In the genomic region with DNA sequence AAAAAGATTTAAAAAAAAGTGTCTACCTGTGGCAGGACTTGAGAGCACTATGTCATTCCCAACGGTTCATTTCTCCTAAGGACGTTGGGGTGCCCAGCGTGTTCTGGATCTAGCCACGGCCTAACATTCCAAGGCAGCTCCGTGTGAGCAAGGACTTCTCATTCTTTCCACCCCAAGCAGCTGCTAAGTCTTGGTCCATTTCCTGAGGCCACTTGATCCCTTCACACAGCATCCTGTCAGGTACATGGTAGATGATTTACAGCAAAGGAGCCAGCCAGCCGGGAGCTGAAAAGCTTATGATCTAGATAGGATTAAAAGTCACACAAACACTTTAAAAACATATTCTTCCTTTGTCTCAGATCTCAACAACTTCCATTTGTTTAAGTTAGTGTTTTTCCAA, we compare ENCODE assay signal across 23 mouse cellular contexts.
DNase-seq lines count a peak whose midpoint lies in the region; ATAC-seq and TF ChIP-seq lines count a peak whose summit lies in the region.
"Had no signal": no experiment of that assay in that cellular context is flagged by ENCODE, and none has a peak within 500 bp of the region (broad histone marks: within the 10 kb centered on the region; RNA-seq: fewer than 3 reads in every experiment).

No protein-coding gene starts in this region.

- H3K9me3 ChIP-seq in kidney, embryonic 15.5 days (replicated peaks): no peaks in the 10 kb centered on the region
- H3K9me3 ChIP-seq in lung, postnatal 0 days (ENCODE audit: low read length): no peaks in the 10 kb centered on the region
- H3K9me3 ChIP-seq in hindbrain, embryonic 14.5 days (ENCODE audit: control insufficient read depth, low read length): no peaks in the 10 kb centered on the region
- H3K9me3 ChIP-seq: hindbrain, embryonic 12.5 days; intestine, embryonic 15.5 days; liver, embryonic 12.5 days; stomach, embryonic 15.5 days had no signal

- 0 out of 2 replicates have a peak, but pooled peaks cover 8% of the 10 kb centered on the region for H3K4me1 ChIP-seq in kidney, embryonic 15.5 days
- H3K4me1 ChIP-seq in lung, postnatal 0 days (ENCODE audit: insufficient read depth, low read depth, low read length): no peaks in the 10 kb centered on the region
- no peaks in the 10 kb centered on the region for H3K4me1 ChIP-seq in hindbrain, embryonic 14.5 days (replicated peaks; ENCODE audit: control insufficient read depth, insufficient read depth, low read length)
- H3K4me1 ChIP-seq: embryonic facial prominence, embryonic 13.5 days; hindbrain, embryonic 12.5 days; intestine, embryonic 15.5 days; liver, embryonic 12.5 days; megakaryocyte, embryonic 14.5 days; stomach, embryonic 15.5 days had no signal

- peak; percentile 92 for ATAC-seq in kidney, embryonic 15.5 days (replicated peaks; ENCODE audit: low FRiP score)
- ATAC-seq in lung, postnatal 0 days: no peak
- ATAC-seq in hindbrain, embryonic 14.5 days (ENCODE audit: low FRiP score): no peak
- ATAC-seq: intestine, embryonic 15.5 days; liver, embryonic 12.5 days; midbrain, embryonic 16.5 days had no signal

- no peak for TF ChIP-seq CTCF in lung, postnatal 0 days (IDR thresholded peaks at IDR 0.05)

- H3K4me3 ChIP-seq in kidney, embryonic 15.5 days (replicated peaks): no peak overlapping the region
- no peak overlapping the region for H3K4me3 ChIP-seq in lung, postnatal 0 days (ENCODE audit: low read depth, low read length)
- no peak overlapping the region for H3K4me3 ChIP-seq in hindbrain, embryonic 14.5 days (replicated peaks; ENCODE audit: low read length)
- H3K4me3 ChIP-seq: embryonic facial prominence, embryonic 13.5 days; hindbrain, embryonic 12.5 days; intestine, embryonic 15.5 days; liver, embryonic 12.5 days; megakaryocyte, embryonic 14.5 days; stomach, embryonic 15.5 days had no signal

- no peak overlapping the region for H3K4me2 ChIP-seq in kidney, embryonic 15.5 days
- H3K4me2 ChIP-seq in lung, postnatal 0 days (replicated peaks; ENCODE audit: low read depth, low read length): no peak overlapping the region
- no peak overlapping the region for H3K4me2 ChIP-seq in hindbrain, embryonic 14.5 days (replicated peaks)
- H3K4me2 ChIP-seq: embryonic facial prominence, embryonic 13.5 days; hindbrain, embryonic 12.5 days; intestine, embryonic 15.5 days; liver, embryonic 12.5 days; stomach, embryonic 15.5 days had no signal

- intact Hi-C loops in gastrocnemius, postnatal 14 days (cut with DNase I; ENCODE audit: low total_unique reads): no loop called here

- H3K9ac ChIP-seq in kidney, embryonic 15.5 days: no peak overlapping the region
- H3K9ac ChIP-seq in lung, postnatal 0 days (replicated peaks; ENCODE audit: low read depth): no peak overlapping the region
- no peak overlapping the region for H3K9ac ChIP-seq in hindbrain, embryonic 14.5 days
- H3K9ac ChIP-seq: embryonic facial prominence, embryonic 13.5 days; hindbrain, embryonic 12.5 days; intestine, embryonic 15.5 days; liver, embryonic 12.5 days; stomach, embryonic 15.5 days had no signal

- H3K27ac ChIP-seq in kidney, embryonic 15.5 days: peak overlapping the region; percentile 27; the same call in 1 of the 2 replicates
- no peak overlapping the region for H3K27ac ChIP-seq in lung, postnatal 0 days (ENCODE audit: low read length)
- H3K27ac ChIP-seq in hindbrain, embryonic 14.5 days: no peak overlapping the region
- H3K27ac ChIP-seq: embryonic facial prominence, embryonic 13.5 days; hindbrain, embryonic 12.5 days; intestine, embryonic 15.5 days; liver, embryonic 12.5 days; stomach, embryonic 15.5 days had no signal

- DNase-seq in embryo, embryonic 10.5 days (ENCODE audit: low spot score): peak; percentile 4
- no peak for DNase-seq in embryo, embryonic 9.5 days (ENCODE audit: extremely low spot score)
- DNase-seq in gastrocnemius, postnatal 14 days: peak; percentile 15
- peak; percentile 20 for DNase-seq in mesoderm, embryonic 11.5 days (ENCODE audit: low read depth, low spot score)
- DNase-seq in lung, postnatal 0 days (ENCODE audit: low spot score): no peak
- no peak for DNase-seq in thymus, postnatal 0 days (ENCODE audit: low spot score)
- no peak for DNase-seq in hindbrain, embryonic 14.5 days (ENCODE audit: low spot score)
- DNase-seq: adrenal gland, adult 2 months; cerebellum, adult 11-12 months; cerebellum, postnatal 36 days; layer of hippocampus, adult 9-11 months; lung, postnatal 14 days; right cerebral cortex, adult 18-20 months; spleen, adult 18-20 months; thymus, adult 2 months had no signal

- no peak for TF ChIP-seq EP300 in lung, postnatal 0 days (IDR thresholded peaks at IDR 0.05)

- 19% methylated on average over 6 of the region's 6 CpGs for WGBS in kidney, embryonic 15.5 days
- WGBS in lung, postnatal 0 days: 23% methylated on average over 6 of the region's 6 CpGs
- 85% methylated on average over 6 of the region's 6 CpGs for WGBS in hindbrain, embryonic 14.5 days

- H3K36me3 ChIP-seq in kidney, embryonic 15.5 days: no peaks in the 10 kb centered on the region
- no peaks in the 10 kb centered on the region for H3K36me3 ChIP-seq in lung, postnatal 0 days (ENCODE audit: insufficient read depth, low read length)
- no peaks in the 10 kb centered on the region for H3K36me3 ChIP-seq in hindbrain, embryonic 14.5 days (replicated peaks; ENCODE audit: control insufficient read depth, insufficient read depth)
- H3K36me3 ChIP-seq: embryonic facial prominence, embryonic 13.5 days; hindbrain, embryonic 12.5 days; intestine, embryonic 15.5 days; liver, embryonic 12.5 days; stomach, embryonic 15.5 days had no signal

- H3K27me3 ChIP-seq in kidney, embryonic 15.5 days: no peaks in the 10 kb centered on the region
- H3K27me3 ChIP-seq in lung, postnatal 0 days (replicated peaks; ENCODE audit: insufficient read depth, low read length): no peaks in the 10 kb centered on the region
- no peaks in the 10 kb centered on the region for H3K27me3 ChIP-seq in hindbrain, embryonic 14.5 days (ENCODE audit: control insufficient read depth, insufficient read depth, low read length)
- H3K27me3 ChIP-seq: embryonic facial prominence, embryonic 13.5 days; hindbrain, embryonic 12.5 days; intestine, embryonic 15.5 days; liver, embryonic 12.5 days; megakaryocyte, embryonic 14.5 days; stomach, embryonic 15.5 days had no signal

Comparison
In these comparisons a context has a peak if more than half of its experiments do, and no peak if none do; other contexts are left out.
1. DNase-seq: peak in embryo, embryonic 10.5 days (single experiment), gastrocnemius, postnatal 14 days (single experiment) and mesoderm, embryonic 11.5 days (single experiment); none in embryo, embryonic 9.5 days (single experiment), lung, postnatal 0 days (single experiment), thymus, postnatal 0 days (single experiment) and hindbrain, embryonic 14.5 days (single experiment).